7 mouse cellular contexts compared by ENCODE assay signal in the genomic region with DNA sequence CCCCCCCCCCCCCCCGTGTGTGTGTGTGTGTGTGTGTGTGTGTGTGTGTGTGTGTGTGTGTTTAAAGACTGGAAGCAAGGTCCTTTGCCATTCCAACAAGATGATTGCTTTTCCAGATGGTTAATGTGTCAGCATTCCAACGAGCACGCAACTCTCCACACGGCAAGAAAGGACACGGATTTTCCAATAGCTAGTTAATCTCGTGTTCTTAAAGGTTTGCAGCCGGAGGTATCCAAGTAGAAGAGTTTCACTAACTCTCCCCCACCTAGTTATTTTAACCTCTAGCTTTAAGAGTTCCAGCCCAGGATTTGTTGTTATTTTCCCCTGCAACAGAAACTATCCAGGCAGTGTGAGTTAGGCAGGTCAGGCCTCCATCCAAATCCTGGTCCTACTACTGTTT. TPM values are rescaled to one million over a fixed set of nuclear protein-coding genes. Genes with fewer than 3 reads are reported as not detected.
A peak's percentile ranks its signal among the peaks of the same experiment; 100 is the strongest.
DNase-seq lines count a peak whose midpoint lies in the region; ATAC-seq and TF ChIP-seq lines count a peak whose summit lies in the region.

No protein-coding gene starts in this region.

- no peak overlapping the region for H3K9ac ChIP-seq in embryonic facial prominence, embryonic 15.5 days
- H3K9ac ChIP-seq in hindbrain, embryonic 15.5 days = no peak overlapping the region

- peaks cover 3% of the 10 kb centered on the region; the same call in 1 of the 2 replicates for H3K4me1 ChIP-seq in cortical plate, adult 2 months (ENCODE audit: control insufficient read depth, insufficient read depth, low read length)
- H3K4me1 ChIP-seq in embryonic facial prominence, embryonic 15.5 days = peaks cover 13% of the 10 kb centered on the region; the same call in 1 of the 2 replicates
- peaks cover 23% of the 10 kb centered on the region for H3K4me1 ChIP-seq in hindbrain, embryonic 15.5 days (replicated peaks)

- no peaks in the 10 kb centered on the region for H3K9me3 ChIP-seq in embryonic facial prominence, embryonic 15.5 days (replicated peaks)
- H3K9me3 ChIP-seq in hindbrain, embryonic 15.5 days = no peaks in the 10 kb centered on the region

- H3K4me3 ChIP-seq in cortical plate, adult 2 months (ENCODE audit: insufficient read depth, low read length) = peak overlapping the region; percentile 67
- peak overlapping the region; percentile 76 for H3K4me3 ChIP-seq in embryonic facial prominence, embryonic 15.5 days (replicated peaks)
- peak overlapping the region; percentile 88 for H3K4me3 ChIP-seq in hindbrain, embryonic 15.5 days

- H3K27ac ChIP-seq in cortical plate, adult 2 months (ENCODE audit: insufficient read depth, low read length) = no peak overlapping the region
- no peak overlapping the region for H3K27ac ChIP-seq in embryonic facial prominence, embryonic 15.5 days (replicated peaks)
- H3K27ac ChIP-seq in hindbrain, embryonic 15.5 days (replicated peaks) = no peak overlapping the region; the same call in 1 of the 2 replicates

- peaks cover 7% of the 10 kb centered on the region; the same call in 1 of the 2 replicates for H3K36me3 ChIP-seq in embryonic facial prominence, embryonic 15.5 days
- peaks cover 17% of the 10 kb centered on the region for H3K36me3 ChIP-seq in hindbrain, embryonic 15.5 days

- no peak for TF ChIP-seq CTCF in cortical plate, adult 2 months (IDR thresholded peaks at IDR 0.05; ENCODE audit: extremely low read depth, insufficient read depth, low read length)

- TF ChIP-seq POLR2A in cortical plate, adult 2 months (IDR thresholded peaks at IDR 0.05; ENCODE audit: extremely low read depth, insufficient read depth, low read length) = no peak

- no peaks in the 10 kb centered on the region for H3K27me3 ChIP-seq in embryonic facial prominence, embryonic 15.5 days
- no peaks in the 10 kb centered on the region for H3K27me3 ChIP-seq in hindbrain, embryonic 15.5 days

- H3K4me2 ChIP-seq in embryonic facial prominence, embryonic 15.5 days (replicated peaks) = peak overlapping the region; percentile 69
- peak overlapping the region; percentile 65 for H3K4me2 ChIP-seq in hindbrain, embryonic 15.5 days

- WGBS in embryonic facial prominence, embryonic 15.5 days = 35% methylated on average over 6 of the region's 7 CpGs
- 47% methylated on average over 6 of the region's 7 CpGs for WGBS in hindbrain, embryonic 15.5 days

- peak; percentile 30 for DNase-seq in lung, postnatal 10 days
- no peak for DNase-seq in right cerebral cortex, postnatal 25 days
- DNase-seq in layer of hippocampus, adult 9-11 months = no peak
- DNase-seq in thymus, postnatal 25 days = no peak

- ATAC-seq in embryonic facial prominence, embryonic 15.5 days (ENCODE audit: insufficient number of reproducible peaks, low FRiP score, low TSS enrichment, low read depth) = no peak
- ATAC-seq in hindbrain, embryonic 15.5 days (ENCODE audit: low FRiP score, low read depth) = no peak

RNA-seq across cellular contexts. Expression of a gene that starts 1.6 kb away (rescaled TPM):
- 28.4 and 30.2 TPM in 2 replicates for polyA plus RNA-seq in cortical plate, adult 2 months (2012; rRNA removed)
- 18.4 and 19.9 TPM in 2 replicates for polyA plus RNA-seq in embryonic facial prominence, embryonic 15.5 days (2015; fragmentation: Nextera tagmentation; extraction: Ambion mirVana)
- polyA plus RNA-seq in hindbrain, embryonic 15.5 days (2015; fragmentation: Nextera tagmentation; extraction: Ambion mirVana) = 8.8 and 9.2 TPM in 2 replicates

RNA-seq across cellular contexts. Expression of a gene that starts 25.9 kb away (rescaled TPM):
- 17.0 and 18.6 TPM in 2 replicates for polyA plus RNA-seq in cortical plate, adult 2 months (2012; rRNA removed)
- polyA plus RNA-seq in embryonic facial prominence, embryonic 15.5 days (2015; fragmentation: Nextera tagmentation; extraction: Ambion mirVana) = 431 and 448 TPM in 2 replicates
- polyA plus RNA-seq in hindbrain, embryonic 15.5 days (2015; fragmentation: Nextera tagmentation; extraction: Ambion mirVana) = 7.7 and 31.8 TPM in 2 replicates

RNA-seq across cellular contexts. Expression of a gene that starts 47.3 kb away (rescaled TPM):
- polyA plus RNA-seq in cortical plate, adult 2 months (2012; rRNA removed) = 3.5 TPM in 2 replicates
- polyA plus RNA-seq in embryonic facial prominence, embryonic 15.5 days (2015; fragmentation: Nextera tagmentation; extraction: Ambion mirVana) = 12.4 and 12.8 TPM in 2 replicates
- 11.7 and 13.4 TPM in 2 replicates for polyA plus RNA-seq in hindbrain, embryonic 15.5 days (2015; fragmentation: Nextera tagmentation; extraction: Ambion mirVana)

Comparison
In these comparisons a context has a peak if more than half of its experiments do, and no peak if none do; other contexts are left out.
1. RNA of a gene that starts 25.9 kb away (polyA plus RNA-seq): 431 to 448 TPM in embryonic facial prominence, embryonic 15.5 days; 17.0 to 18.6 TPM in cortical plate, adult 2 months and 7.7 to 31.8 TPM in hindbrain, embryonic 15.5 days; every median in the first group is over 10 times any median in the second.
2. Peak in every context shown above with its lines, with median percentiles within 50 percentile points of each other: H3K4me3 ChIP-seq.